Mouse (Mus musculus) lung, adult 2 months (tissue): ENCODE results near the gene Gm13698.

ENCODE experiments used
- CTCF ChIP-seq: fragments of 200-500 bp; IDR thresholded peaks from 2 replicates; pipeline ENCODE4 v1.5.1; 2011; ENCODE audit warnings: mild to moderate bottlenecking, low read length, control low read depth; ENCODE audit not compliant: insufficient read depth
- POLR2A ChIP-seq: fragments of 200-500 bp; IDR thresholded peaks from 2 replicates; pipeline ENCODE4 v1.6.1; 2011; ENCODE audit warnings: low read depth, mild to moderate bottlenecking, control low read depth, low read length, borderline replicate concordance; ENCODE audit errors: extremely low read depth

DNA sequence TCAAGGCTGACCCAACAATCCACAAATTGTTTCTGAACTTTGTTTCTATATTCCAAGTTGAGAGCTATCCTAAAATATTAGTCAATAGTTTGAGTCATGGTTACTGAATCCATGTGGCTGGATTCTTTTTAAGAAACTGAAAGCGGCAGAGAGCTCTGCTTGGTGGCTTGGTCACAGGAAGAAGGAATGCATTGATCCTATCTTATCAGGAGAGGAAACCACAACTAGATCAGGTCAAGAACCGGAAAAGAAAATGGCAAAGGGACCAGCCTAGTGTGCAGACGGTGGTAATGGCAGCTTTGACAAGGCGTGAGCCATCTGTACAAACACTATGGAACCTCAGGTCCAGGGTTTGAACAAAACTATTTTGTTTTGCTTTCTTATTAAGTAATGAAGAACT lies 13.7 kb upstream of the Gm13698 start:
- TF ChIP-seq CTCF (no peak), POLR2A (no peak)
